Mouse (Mus musculus) heart, embryonic 11.5 days (tissue): ENCODE measurements around the gene Ppih. TPM values are rescaled to one million over a fixed set of nuclear protein-coding genes. Genes with fewer than 3 reads are reported as not detected.
"Not testable (repeated sequence)": the region's sequence is repeated elsewhere in the genome, so short reads cannot be mapped to it uniquely, and the experiment has no call there.

Source experiments
- ATAC-seq: fragments of 200-750 bp; cut with Nextera tagmentation; replicated peaks from 2 replicates; pipeline ENCODE4 v1.8.0; 2017; ENCODE audit warnings: moderate library complexity; ENCODE audit not compliant: insufficient number of reproducible peaks, low FRiP score, low TSS enrichment
- H3K27ac ChIP-seq: fragments of 300-500 bp; sonication (generic); 2 replicates; pipeline ENCODE4 v1.5.1; 2014; ENCODE audit warnings: mild to moderate bottlenecking, low read depth, low read length
- H3K27me3 ChIP-seq: fragments of 300-500 bp; sonication (generic); 2 replicates; pipeline ENCODE4 v1.6.1; 2014; ENCODE audit warnings: mild to moderate bottlenecking, low read length, mixed read lengths; ENCODE audit not compliant: control insufficient read depth, insufficient read depth
- H3K36me3 ChIP-seq: fragments of 300-500 bp; sonication (generic); 2 replicates; pipeline ENCODE4 v1.6.1; 2014; ENCODE audit warnings: mild to moderate bottlenecking, low read length, moderate library complexity, mixed read lengths; ENCODE audit not compliant: control insufficient read depth, insufficient read depth
- H3K4me1 ChIP-seq: fragments of 300-500 bp; sonication (generic); 2 replicates; pipeline ENCODE4 v1.6.1; 2014; ENCODE audit warnings: low read length; ENCODE audit not compliant: control insufficient read depth, insufficient read depth
- H3K4me2 ChIP-seq: fragments of 300-500 bp; sonication (generic); 2 replicates; pipeline ENCODE4 v1.6.1; 2014; ENCODE audit warnings: mild to moderate bottlenecking, moderate library complexity
- H3K4me3 ChIP-seq: fragments of 300-500 bp; sonication (generic); 2 replicates; pipeline ENCODE4 v1.5.1; 2014; ENCODE audit warnings: low read depth, low read length
- H3K9ac ChIP-seq: fragments of 300-500 bp; sonication (generic); 2 replicates; pipeline ENCODE4 v1.6.1; 2014; ENCODE audit warnings: mild to moderate bottlenecking, low read depth, low read length, moderate library complexity
- H3K9me3 ChIP-seq: fragments of 300-500 bp; sonication (generic); replicated peaks from 2 replicates; pipeline ENCODE4 v1.6.1; 2016; ENCODE audit warnings: low read length; ENCODE audit not compliant: control insufficient read depth
- WGBS: fragments of 180-500 bp; shearing (Covaris S2); extraction: QIAGEN DNeasy Blood & Tissue Kit; methylation state at CpG from one replicate; pipeline ENCODE4 v1.1.7; 2014; ENCODE audit not compliant: insufficient replicate concordance; 5-methylcytosine and 5-hydroxymethylcytosine counted together
- polyA plus RNA-seq: library from polyadenylated mRNA; unstranded; fragments of >200 nt; fragmentation: Nextera tagmentation; extraction: Ambion mirVana; gene quantifications from 2 replicates; pipeline ENCODE4 v1.2.1, GENCODE M21; 2014

The Ppih gene
- polyA plus RNA-seq, 1 experiment from 2014 or later = 70.9 TPM

DNA sequence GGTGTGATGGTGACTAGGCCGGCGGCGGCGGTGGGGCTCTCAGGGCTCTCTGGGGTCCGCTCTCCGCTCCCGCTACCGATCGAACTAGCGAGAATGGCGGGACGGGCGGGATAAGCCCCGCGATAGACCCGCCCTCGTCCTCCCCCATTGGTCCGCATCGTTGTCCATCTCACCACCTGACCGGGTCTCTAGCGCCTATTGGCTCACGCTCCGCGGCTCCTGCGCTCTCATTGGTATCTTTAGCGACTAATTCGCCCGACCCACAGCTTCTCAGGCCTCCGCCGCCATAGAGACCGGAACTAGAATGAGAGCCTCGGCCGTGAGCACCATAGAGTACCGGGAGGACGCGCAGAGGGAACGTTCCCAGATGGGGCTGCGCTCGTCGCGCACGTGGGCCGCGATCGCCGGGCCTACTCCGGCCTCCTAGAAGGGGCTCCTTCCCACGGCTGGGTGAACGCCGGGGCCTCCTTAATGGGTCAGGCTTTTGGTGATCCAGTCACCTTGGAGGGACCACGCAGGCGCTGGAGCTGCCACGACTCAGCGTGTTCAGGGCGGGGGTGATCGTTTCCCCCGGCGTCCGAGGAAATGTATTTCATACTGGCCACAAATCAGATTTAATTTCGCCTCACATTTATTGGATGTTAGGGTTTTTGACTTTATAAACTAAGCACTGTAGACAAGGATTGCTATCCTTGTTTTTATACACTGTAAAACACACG lies 25.8 kb downstream of the Ppih start, which contains the start of gene Ybx1:
Ybx1 (minus strand) TSS at position 190 of the 719 bp plus-strand sequence.
- H3K27me3 ChIP-seq = no peaks in the 10 kb centered on the region
- 1% methylated on average over 58 of the region's 61 CpGs for WGBS
- H3K27ac ChIP-seq = peak within 1 kb of the TSS; percentile 84
- peaks cover 18% of the 10 kb centered on the region; the same call in 1 of the 2 replicates for H3K4me1 ChIP-seq
- H3K4me3 ChIP-seq = peak within 1 kb of the TSS; percentile 87
- peaks cover 6% of the 10 kb centered on the region for H3K36me3 ChIP-seq
- H3K9me3 ChIP-seq = no peaks in the 10 kb centered on the region
- peak within 1 kb of the TSS; percentile 94 for H3K9ac ChIP-seq
- H3K4me2 ChIP-seq = peak within 1 kb of the TSS; percentile 91
- ATAC-seq = peak; percentile 99

DNA sequence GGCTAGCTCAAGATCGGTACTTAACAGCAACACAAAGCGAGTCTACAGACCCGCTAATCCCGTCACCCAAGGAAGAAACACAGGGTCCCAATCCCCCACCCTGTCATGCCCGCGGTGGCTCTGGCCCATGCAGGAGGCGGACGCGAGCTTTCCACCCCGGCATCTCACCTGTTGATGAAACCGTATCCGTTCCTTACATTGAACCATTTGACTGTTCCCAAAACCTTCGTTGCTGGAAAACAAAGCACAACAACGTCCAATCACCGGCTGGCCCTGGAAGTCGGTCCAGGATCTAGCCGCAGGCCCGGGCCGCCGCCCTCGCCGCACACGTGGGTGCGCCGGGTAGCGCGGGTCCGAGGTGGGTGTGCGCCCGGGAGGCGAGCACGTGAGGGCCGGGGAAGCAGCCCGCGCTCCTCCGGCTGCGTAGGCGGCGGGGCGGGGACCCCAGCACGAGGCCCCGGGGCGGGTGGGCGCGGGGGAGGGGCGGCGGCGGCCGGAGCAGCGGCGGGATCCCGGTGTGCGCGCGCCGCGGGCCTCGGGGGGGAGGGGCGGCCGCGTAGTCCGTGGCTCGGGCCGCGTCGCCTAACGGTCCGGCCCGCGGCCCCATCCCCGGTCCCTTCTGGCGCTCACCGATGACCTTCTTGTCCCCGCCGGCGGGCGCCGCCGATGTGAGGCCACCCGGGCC lies 26.6 kb downstream of the Ppih start:
- Histone ChIP-seq H3K27me3 (no peaks in the 10 kb centered on the region), H3K4me2 (peak overlapping the region; percentile 91), H3K4me1 (peaks cover 18% of the 10 kb centered on the region; the same call in 1 of the 2 replicates), H3K36me3 (peaks cover 6% of the 10 kb centered on the region), H3K4me3 (peak overlapping the region; percentile 87), H3K27ac (peak overlapping the region; percentile 84), H3K9me3 (no peaks in the 10 kb centered on the region), H3K9ac (peak overlapping the region; percentile 94)
- ATAC-seq = peak; percentile 33
- under 1% methylated on average over 54 of the region's 80 CpGs for WGBS

DNA sequence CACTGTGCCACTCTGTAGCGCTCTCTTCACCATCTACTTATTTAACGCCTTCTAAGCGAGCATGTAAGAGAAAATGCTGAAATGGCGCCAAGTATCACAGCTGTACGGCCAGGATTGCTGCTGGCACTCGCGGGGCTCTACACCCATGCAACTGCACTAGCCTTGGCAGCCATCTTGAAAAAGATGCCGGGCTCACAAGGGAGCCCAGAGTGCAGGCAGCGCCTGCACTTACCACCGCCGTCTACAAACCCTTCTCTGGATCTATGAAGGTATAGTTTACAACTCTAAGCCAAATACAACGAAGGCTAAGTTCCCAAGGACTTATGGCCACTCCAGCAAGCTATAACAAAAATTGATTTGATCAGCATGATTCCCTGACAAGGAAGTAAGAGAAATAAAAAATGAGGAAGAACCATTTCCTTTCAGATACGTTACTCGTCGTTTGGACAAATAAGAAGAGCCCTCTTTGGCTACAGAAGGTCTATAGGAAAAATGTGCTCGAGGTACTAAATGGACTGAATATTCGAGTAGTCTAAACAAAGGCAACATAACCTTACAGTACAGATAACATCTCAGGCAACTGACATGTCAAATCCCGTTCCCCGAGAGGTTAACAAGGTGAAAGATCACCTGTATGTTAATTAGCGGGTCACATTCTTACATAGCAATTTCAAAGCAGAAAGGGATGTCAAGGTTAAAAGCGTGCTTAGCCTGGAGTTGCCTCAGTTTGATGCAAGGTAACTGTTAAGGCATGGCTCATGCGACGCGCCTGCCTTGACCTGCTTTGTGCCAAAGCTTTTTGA lies 27.4 kb downstream of the Ppih start:
- Histone ChIP-seq H3K4me3 (peak overlapping the region; percentile 87), H3K9ac (peak overlapping the region; percentile 94), H3K36me3 (peaks cover 6% of the 10 kb centered on the region), H3K27ac (peak overlapping the region; percentile 84; the same call in 1 of the 2 replicates), H3K27me3 (no peaks in the 10 kb centered on the region), H3K9me3 (no peaks in the 10 kb centered on the region), H3K4me1 (peaks cover 18% of the 10 kb centered on the region; the same call in 1 of the 2 replicates), H3K4me2 (peak overlapping the region; percentile 91)
- under 1% methylated on average over 24 of the region's 24 CpGs for WGBS
- no peak for ATAC-seq

DNA sequence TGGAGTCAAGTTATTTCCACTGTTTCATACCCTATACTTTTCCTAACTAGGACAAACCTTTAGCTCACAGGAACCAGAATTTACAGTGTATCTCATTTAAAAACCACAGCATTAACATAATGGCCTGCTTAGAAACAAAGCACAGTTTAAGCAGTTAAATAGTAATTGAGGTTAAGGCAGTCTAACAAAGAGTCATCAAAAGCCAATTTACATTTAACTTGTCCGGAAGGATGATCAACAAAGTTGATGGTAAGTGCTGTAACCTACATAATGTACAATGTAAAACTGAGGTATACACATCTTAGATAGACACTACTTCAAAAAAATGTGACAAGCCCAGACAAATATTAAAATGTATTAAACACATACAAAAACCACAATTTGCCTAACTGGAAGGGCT lies 28.4 kb downstream of the Ppih start:
- Histone ChIP-seq H3K36me3 (peaks cover 6% of the 10 kb centered on the region), H3K27me3 (no peaks in the 10 kb centered on the region), H3K4me1 (peaks cover 18% of the 10 kb centered on the region; the same call in 1 of the 2 replicates), H3K9ac (peak overlapping the region; percentile 94), H3K27ac (no peak overlapping the region), H3K4me3 (peak overlapping the region; percentile 87), H3K4me2 (peak overlapping the region; percentile 91), H3K9me3 (no peaks in the 10 kb centered on the region)
- 90% methylated on average over 1 of the region's 1 CpGs for WGBS
- ATAC-seq = no peak

DNA sequence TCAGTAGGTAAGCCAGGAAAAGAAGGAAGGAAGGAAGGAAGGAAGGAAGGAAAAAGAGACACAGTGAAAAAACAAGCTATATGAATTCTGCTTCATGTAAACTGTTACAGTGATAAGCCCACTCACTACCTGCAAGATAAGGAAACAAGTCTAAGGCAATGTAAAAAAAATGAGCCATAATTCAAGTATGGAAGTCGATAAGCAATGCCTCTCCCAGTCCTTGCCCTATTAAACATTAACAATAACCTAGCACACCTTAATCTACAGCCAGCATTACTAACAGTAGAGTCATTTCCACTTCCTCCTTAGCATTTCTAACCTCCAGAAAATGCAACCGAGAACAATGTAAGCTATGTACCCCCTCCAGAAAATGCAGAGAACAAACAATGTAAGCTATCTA lies 35.0 kb downstream of the Ppih start:
- H3K4me2 ChIP-seq = no peak overlapping the region
- 69% methylated on average over 2 of the region's 2 CpGs for WGBS
- H3K27me3 ChIP-seq = no peaks in the 10 kb centered on the region
- H3K9me3 ChIP-seq = no peaks in the 10 kb centered on the region
- H3K9ac ChIP-seq = no peak overlapping the region
- H3K4me3 ChIP-seq = no peak overlapping the region
- ATAC-seq = no peak
- 0 out of 2 replicates have a peak, but pooled peaks cover under 1% of the 10 kb centered on the region for H3K4me1 ChIP-seq
- no peak overlapping the region for H3K27ac ChIP-seq
- peaks cover 18% of the 10 kb centered on the region for H3K36me3 ChIP-seq

DNA sequence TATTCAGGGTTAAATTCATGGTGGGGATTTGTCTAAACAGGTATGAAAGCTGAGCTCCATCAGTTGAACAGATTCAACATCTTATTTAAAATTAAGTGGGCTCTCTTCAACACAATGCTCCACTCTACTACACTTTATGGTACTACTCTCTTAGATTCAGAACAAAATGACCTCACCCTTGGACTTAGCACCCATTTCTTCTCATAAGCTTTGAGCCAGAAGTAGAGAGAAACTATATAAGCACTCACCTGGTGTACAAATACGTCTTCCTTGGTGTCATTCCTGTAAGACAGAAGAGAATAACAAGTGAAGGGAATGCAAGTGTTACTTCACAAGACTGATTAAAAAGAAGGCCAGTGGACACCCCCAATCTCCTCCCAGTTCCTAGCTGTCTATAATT lies 35.5 kb downstream of the Ppih start:
- H3K9me3 ChIP-seq = no peaks in the 10 kb centered on the region
- H3K27ac ChIP-seq = no peak overlapping the region
- no peak overlapping the region for H3K9ac ChIP-seq
- peaks cover 20% of the 10 kb centered on the region for H3K36me3 ChIP-seq
- H3K4me1 ChIP-seq = no peaks in the 10 kb centered on the region
- H3K4me3 ChIP-seq = no peak overlapping the region
- WGBS = 80% methylated on average over 1 of the region's 1 CpGs
- ATAC-seq = no peak
- H3K27me3 ChIP-seq = no peaks in the 10 kb centered on the region
- H3K4me2 ChIP-seq = no peak overlapping the region

DNA sequence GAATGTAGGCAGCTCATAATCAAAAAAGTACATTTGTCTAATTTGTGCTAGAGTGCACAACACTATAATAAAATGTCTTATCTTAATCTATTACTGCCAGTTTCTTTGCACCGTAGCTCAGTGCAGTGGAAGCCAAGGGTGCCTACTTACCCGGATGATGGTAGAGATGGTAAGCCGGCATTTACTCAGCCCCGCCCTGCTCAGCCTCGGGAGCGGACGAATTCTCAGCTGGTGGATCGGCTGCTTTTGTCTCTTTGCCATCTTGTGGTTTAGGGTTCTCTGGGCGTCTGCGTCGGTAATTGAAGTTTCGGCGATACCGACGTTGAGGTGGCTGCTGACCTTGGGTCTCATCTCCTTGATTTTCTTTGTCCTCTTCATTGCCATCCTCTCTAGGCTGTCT lies 41.6 kb downstream of the Ppih start:
- not testable (repeated sequence) for H3K4me3 ChIP-seq, H3K27me3 ChIP-seq, H3K9me3 ChIP-seq, H3K4me1 ChIP-seq, H3K4me2 ChIP-seq, H3K9ac ChIP-seq, ATAC-seq, H3K27ac ChIP-seq
- WGBS = 91% methylated on average over 15 of the region's 15 CpGs
- peaks cover 34% of the 10 kb centered on the region for H3K36me3 ChIP-seq

DNA sequence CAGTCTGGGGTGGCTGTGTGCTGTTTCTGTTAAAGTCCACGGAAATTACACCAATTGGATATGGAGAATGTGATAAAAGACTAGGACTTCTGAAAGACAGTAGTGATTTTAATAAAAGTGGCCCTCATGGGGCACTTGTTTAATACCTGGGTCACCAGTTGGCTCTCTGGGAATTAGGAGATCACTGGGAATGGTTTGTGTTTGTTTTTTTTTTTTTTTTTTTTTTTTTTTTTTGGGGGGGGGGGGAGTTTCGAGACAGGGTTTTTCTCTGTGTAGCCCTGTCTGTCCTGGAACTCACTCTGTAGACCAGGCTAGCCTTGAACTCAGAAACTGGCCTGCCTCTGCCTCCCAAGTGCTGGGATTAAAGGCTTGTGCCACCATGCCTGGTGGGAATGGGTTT lies 44.6 kb downstream of the Ppih start:
- ATAC-seq = no peak
- WGBS = 75% methylated on average over 2 of the region's 2 CpGs
- no peak overlapping the region for H3K4me3 ChIP-seq
- H3K4me1 ChIP-seq = no peaks in the 10 kb centered on the region
- no peak overlapping the region for H3K9ac ChIP-seq
- H3K27me3 ChIP-seq = no peaks in the 10 kb centered on the region
- H3K9me3 ChIP-seq = no peaks in the 10 kb centered on the region
- peak overlapping the region; percentile 18 for H3K27ac ChIP-seq
- H3K36me3 ChIP-seq = peaks cover 39% of the 10 kb centered on the region
- no peak overlapping the region for H3K4me2 ChIP-seq
